Mouse (Mus musculus): ENCODE results near the gene Phf24.

DNA sequence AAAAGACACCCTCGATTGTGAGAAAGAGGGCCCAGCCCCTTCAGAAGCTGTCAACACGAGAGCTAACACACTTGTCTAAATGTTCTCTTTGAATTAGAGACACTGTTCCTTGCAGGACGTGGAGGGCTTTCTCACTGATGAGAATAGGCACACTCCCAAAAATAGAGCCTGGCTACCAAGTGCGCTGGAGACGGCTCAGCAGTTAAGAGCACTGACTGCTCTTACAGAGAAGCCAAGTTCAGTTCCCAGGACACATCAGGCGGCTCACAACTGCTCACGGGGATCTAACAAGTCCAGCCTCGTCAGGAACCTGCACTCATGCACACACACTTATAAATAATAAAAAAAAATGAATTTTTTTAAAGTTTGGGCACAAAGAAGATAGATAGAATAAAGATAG, 42.5 kb downstream of the Phf24 start:
- no peak for TF ChIP-seq CTCF (IDR thresholded peaks at IDR 0.05; ENCODE audit: extremely low read depth, insufficient read depth, low read length)
- TF ChIP-seq POLR2A (IDR thresholded peaks at IDR 0.05; ENCODE audit: extremely low read depth, insufficient read depth, low read length) = no peak

Data from cortical plate, adult 2 months (tissue).